Mouse (Mus musculus): ENCODE results near the gene Utp4.
"Not testable (repeated sequence)": the region's sequence is repeated elsewhere in the genome, so short reads cannot be mapped to it uniquely, and the experiment has no call there.

Gene Utp4

DNA sequence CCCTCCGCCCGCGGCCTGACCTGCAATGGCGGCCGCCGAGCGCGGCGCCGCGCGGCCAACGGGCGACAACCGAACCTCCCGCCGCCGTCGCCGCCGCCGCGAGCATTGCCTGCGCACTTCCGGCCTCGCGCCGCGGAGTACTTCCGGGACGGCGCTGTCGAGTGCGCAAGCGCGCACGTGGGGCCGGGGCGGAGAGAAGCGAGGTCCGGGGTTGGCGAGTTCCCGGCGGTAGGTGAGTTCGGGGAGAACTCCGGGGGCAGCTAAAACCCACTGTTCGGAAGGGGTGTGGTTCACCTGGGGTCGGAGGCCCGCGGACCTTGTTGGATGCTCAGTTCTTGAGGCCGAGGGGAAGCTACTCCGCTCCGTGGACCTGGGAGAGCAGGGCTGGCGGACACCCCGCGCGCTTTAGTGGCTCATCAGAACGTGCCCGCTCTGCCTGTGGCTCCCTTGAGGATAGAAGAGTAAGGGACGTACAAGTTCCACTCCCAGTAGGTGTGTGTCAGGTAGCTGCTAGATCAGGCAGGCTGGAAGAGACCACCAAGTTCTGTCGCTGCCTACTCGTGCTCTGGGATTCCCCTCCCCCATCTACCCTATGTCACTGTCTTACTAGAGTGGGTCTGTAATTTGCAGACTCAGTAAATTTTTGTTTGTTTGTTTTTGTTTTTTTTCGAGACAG is at the start of gene Utp4:
Gene Utp4, plus strand, starts transcription at position 156 of the 676 bp plus-strand sequence.
- DNase-seq = peak; percentile 84 to 88

DNA sequence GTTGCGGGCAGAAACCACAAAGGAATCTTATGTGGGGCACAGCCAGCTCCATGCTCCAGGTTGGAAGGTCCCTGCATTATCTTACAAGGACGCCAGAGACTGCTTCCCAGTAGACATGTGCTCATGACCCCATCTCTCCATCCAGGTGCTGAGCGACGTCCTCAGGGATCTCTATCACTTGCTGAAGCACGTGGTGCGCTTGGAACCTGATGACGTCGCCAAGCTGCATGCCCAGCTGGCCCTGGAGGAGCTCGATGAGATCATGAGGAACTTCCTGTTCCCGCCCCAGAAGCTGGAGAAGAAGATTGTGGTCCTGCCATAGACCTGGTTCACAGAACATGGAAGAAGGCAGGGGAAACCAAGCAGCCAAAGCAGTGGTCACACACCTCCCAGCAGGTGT is 43.4 kb upstream of the Utp4 start:
- no peak for DNase-seq

DNA sequence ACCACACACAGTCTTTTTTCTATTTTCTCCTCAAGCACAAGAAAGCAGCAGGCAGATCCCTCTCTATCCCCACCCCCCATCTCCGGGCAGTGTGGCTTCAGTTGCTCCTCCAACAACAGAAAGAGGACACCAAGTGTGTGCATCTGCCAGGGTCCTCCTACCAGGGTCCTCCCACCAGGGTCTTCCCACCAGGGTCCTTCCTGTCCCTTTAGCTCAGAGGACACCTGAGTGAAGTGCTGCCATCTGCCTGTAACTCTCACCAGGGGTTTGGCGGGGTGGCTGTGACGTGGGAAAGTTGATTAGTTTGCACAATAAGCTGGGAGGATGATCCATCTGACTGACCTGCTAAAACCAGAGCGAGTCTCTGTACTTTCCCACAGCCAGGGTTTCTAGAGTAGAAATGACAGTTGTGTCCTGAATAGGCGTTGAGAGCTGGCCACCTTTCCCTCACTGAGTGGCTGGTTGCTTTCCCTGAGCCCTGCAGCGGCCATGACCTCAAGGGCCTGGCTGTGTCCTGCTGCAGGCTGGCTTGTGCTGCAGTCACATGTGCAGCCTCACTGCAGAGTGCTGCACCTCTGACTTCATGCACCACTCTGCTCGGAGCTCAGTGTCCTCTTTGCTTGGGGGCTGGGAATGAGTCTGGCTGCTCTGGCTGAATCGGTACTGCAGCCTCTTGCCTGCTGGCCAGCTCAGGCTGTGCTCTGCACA is 38.7 kb upstream of the Utp4 start:
- DNase-seq = no peak

DNA sequence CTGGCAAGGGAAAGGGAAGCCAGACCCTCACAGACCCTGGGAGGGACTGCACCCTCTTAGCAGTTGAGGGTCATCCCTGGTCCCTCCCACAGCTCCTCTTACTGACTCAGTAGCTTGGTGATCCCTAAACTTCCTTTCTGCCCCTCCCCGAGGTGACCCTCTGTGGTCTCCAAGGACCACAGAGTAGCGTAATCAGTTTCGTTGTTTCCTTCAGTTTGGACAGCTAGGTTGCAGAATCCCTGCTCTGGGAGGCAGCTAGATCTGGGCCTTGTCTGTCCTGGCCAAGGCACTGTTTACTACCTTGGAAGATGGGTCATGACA is 38.2 kb upstream of the Utp4 start:
- no peak for DNase-seq

GRCm38 (mm10) chr8:106862845-106863244 is 30.6 kb upstream of the Utp4 start:
- DNase-seq = no peak

DNA sequence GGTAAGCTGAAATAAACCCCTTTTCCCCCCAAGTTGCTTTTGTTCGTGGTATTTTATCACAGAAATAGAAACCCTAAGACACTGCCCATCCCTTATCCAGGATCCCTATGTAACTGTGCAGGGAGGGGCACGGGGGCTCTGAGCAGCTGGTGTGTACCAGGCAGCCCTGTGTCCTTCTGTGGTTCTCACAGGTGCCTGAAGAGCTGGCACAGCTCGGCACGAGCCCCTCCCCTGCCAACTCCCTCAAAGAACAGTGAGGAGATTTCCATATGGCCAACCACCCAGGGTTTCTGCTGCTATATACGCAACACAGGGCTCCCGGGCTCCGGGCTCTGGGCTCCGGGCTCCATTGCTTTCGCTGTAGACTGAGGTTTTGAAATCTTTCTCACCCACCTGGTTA is 28.1 kb upstream of the Utp4 start:
- no peak for DNase-seq

DNA sequence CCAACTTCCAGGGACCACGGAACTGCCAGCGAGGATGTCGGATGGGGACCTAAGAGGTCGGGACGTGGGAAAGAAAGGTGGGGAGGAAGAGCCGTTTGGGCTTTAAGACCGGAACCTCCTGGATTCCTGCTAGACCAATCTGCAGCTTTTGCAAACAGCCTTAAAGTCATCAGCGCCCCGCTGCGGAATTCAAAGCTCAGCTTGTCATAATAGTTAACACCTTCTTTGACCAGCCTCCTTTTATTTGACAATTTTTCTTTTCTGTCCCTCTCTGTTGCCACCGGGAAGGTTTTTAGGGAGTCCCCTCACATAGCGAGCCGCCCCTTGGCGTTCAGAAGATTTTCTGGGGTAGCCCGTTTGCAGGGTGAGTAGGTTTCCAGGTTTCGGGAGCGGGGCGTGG is 23.4 kb upstream of the Utp4 start, which contains the start of gene Has3:
Gene Has3, plus strand, starts transcription at position 192 of the 400 bp plus-strand sequence.
- no peak for DNase-seq

GRCm38 (mm10) chr8:106870537-106871327 is 22.7 kb upstream of the Utp4 start:
- DNase-seq = peak; percentile 61 to 71

- DNase-seq = no peak
Measured at GRCm38 (mm10) chr8:106871328-106871926, 22.0 kb upstream of the Utp4 start.

DNA sequence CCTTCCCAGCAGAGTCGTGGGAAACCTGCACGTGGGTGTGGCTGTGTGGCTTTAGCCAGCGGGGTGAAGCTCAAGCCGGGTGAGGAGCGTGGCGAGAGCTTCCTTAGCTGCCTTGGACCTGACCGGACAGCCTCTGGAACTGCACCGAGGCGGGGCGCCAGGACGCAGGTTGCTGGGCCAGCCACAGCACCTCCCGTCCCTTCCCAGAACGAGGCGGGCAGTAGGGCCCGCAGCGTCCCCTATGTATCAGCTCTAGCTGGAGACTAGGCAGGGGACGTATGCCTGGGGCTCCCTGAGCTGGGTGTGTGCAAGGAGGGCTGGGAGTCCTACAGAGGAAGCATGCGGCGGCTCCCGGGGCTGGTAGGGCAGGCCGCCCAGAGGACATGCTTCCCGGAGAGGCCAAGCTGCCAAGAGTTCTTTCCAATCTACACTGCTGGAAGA is 21.5 kb upstream of the Utp4 start:
- DNase-seq = peak; percentile 46 to 67

DNA sequence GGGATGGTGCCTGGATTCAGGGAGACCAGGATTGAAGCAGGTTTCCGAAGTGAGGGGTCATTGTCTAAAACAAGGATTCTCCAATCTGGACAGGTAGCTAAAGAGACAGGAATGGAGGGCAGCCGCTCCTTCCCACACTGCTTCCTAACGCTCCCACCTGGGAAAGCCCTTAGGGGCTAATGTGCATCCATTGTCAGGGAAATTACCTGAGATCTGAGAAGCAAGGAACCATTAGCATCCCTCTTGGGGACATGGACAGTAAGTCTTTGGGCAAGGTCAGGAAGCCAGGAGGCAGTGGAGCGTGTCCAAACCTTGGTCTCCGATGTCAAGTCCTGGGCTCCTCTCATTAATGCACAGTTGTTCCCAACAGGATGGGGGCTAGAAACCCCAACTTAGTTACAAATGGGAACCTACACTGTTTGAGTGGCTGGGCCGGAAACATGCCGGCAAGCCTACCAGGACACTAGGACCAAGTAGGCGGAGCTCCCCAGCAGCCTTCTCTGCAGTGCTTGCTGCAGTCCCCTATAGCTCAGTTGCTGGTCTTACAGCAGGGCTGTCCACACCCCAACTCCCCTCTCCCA is 20.9 kb upstream of the Utp4 start:
- DNase-seq = no peak

DNA sequence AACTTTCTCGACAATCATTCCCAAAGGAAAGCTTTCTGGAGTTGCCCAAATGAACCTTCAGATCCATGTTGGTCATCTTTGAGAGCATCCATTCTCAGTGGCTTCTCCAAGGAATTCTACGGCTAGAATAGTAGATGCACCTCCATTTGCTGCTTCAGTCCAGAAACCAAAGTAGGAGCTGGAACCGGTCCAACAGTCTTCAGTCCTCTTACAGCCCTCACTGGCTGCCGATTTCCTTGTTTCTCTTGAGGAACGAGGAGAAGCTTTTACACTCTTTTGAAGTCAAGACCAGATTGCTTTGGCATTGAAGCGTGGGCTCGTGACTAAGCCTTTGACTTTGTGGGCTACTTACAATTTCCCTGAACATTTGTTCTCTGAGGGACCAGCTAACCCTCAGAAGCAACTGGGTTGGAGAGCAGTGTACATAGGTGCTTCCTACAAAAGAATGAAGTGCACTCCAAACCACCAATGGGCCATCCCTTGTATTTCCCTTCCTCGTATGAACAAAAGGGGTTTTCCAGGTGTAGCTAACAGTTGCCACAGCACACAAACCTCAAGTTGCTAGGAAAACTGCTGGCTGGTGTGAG is 13.2 kb upstream of the Utp4 start:
- DNase-seq = peak; percentile 43 to 61

DNA sequence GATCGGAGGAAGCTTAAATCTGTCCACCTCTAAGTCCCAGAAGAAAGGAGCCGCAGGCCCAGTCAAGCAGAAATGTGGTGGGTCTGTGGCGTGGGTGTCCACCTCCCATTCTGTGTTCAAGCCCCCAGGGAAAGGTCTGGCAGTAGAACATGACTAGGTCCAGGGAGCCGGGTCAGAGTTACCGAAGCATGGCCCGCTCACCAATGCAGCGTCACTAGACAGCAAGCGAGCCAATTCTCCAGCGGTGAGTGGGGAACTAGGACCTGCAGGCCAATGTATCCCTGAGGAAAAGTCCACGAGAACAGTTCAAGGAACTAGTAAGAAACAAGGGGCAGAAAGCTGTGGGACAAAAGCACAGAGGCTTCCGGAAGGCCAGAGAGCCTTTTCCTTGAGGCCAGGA is 9.3 kb upstream of the Utp4 start:
- not testable (repeated sequence) for DNase-seq

DNA sequence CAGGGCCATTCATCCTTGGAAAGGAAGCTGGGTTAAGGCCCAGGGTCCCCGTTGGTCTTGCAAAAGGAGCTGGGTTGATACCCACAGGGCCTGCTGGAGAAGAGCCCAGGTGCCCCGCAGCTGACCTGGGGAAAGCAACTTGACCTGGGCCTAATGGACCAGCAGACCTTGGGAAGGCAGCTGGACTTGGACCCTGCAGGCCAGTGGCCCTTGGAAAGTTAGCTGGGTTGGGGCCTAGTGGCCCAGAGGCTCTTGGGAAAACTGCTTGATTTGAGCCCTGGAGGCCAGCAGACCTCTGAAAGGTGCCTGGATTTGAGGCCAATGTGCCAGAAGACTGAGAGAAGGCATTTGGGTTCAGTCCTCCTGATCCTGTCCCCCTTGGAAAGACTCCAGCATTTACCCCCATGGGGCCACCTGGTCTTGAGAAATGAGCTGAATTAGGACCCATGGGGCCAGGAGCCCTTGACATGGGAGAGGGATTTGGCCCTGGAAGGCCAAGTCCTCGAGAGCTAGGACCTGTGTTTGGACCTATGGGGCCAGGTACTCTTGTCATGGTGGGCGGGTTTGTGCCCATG is 8.5 kb upstream of the Utp4 start:
- not testable (repeated sequence) for DNase-seq

- DNase-seq = peak; percentile 64 to 79
Measured at GRCm38 (mm10) chr8:106887336-106888189, 5.9 kb upstream of the Utp4 start.

GRCm38 (mm10) chr8:106888803-106889202 is 4.6 kb upstream of the Utp4 start:
- no peak for DNase-seq

DNA sequence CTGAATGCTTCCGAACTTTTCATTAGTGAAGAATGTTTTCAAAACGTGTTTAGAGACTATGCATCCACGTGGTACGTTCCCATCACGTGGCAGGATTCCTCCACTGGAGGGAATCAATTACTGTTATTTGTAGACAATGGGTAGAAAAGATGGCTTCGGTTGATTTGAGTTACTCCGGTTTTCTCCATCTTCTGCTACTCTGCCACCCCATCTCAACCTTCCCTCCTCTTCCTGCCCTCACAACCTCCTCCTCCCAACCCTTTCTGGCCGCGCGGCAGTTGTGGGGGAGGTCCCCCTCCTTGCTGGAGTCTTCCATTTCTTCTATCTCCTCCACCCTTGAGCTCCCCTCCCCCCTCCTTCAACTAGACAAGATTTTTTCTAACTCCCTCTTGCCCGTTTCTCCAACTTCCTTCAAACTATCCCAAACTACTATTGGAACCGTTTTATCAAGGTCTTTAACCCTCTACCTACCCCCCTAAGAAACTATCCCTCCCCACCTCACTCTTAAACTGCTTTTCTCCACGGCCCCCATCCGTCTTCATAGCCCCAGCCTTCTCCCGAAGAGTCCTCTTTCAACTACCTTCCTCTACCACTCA is 1.1 kb upstream of the Utp4 start:
- DNase-seq = no peak

DNA sequence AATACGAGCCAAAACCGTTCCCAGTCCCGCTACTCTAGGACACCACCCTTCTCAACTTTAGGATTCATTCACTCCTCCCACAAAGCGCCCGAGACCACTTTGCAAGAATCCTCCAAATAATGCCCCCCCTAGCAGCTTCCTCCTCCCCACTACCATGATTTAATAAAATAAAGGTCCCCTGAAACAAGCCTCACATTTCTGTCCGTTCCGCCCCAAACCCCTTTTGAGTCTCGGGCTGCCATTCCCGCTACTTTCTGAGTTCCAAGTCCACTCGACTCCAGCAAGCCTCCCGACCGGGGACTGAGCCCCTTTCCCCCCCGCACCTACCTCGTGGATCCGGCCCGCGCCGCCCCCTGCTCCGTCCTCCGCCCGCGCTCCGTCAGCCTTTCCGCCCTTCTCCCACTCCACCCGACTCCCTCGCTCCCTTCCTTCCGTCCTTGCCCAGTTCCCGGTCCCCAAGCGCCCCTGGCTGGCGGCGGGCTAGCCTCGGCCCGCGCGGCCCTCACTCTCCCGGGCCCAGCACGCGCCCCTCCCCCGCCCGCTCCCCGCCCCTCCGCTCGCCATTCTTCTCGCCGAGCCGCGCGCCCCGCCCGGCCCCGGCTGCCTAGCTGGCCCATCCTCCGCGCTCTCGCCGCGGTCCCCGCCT is 507 bp upstream of the Utp4 start:
- peak; percentile 40 to 42 for DNase-seq

GRCm38 (mm10) chr8:106899473-106899872 is 6.0 kb downstream of the Utp4 start:
- no peak for DNase-seq

Data from lung, adult 18-20 months (tissue).